Mouse (Mus musculus): Measurements from ENCODE around the gene Retn. TPM values are rescaled to one million over a fixed set of nuclear protein-coding genes. Genes with fewer than 3 reads are reported as not detected.
A peak's percentile ranks its signal among the peaks of the same experiment; 100 is the strongest.

The Retn gene
- total RNA-seq, 2 experiments from 2014 or later: not detected

DNA sequence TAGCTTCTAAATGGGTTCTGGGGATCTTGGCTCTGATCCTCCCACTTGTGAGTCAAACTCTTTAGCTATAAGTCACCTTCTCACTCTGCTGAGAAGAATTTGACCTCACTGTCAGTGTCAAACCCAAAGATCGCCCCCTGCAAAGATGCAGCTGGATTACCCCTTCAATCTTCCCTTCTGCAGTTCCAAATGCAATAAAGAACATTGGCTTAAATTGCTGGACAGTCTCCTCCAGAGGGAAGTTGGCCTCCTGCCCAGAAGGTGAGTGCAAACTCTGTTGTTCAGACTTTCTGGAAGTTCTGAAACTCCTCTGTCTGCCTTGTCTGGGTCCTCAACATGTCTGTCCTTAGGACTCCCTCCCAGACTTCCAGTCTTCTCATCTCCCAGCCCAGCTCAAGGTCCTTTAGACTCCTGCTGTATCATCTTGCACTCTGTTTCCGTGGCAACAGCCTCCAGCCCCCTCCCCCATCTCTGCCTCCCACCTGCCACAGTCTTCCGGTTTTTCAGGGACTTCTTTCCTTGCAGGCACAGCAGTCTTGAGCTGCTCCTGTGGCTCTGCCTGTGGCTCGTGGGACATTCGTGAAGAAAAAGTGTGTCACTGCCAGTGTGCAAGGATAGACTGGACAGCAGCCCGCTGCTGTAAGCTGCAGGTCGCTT is 1.3 kb downstream of the Retn start:
- no peak for ATAC-seq (replicated peaks; ENCODE audit: poor library complexity)

DNA sequence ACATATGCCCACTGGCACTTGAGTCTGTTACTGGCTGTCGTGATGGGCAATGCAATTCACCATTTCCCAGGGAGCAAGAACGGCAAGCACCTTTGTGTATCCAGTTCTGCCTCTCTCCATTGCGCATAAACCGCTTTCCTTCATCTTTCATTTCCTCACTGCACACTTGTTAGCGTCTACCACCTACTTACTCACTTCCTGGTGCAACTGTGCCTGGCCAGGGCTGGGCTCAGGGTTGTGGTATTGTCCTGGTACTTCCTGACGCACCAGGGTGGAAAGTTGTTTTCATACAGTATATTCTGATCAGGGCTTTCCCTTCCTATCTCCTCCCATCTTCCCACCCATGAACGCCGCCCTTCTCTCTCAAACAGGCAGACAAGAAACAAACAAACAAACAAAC is 5.3 kb downstream of the Retn start:
- peak; percentile 64 for ATAC-seq (replicated peaks; ENCODE audit: poor library complexity)

DNA sequence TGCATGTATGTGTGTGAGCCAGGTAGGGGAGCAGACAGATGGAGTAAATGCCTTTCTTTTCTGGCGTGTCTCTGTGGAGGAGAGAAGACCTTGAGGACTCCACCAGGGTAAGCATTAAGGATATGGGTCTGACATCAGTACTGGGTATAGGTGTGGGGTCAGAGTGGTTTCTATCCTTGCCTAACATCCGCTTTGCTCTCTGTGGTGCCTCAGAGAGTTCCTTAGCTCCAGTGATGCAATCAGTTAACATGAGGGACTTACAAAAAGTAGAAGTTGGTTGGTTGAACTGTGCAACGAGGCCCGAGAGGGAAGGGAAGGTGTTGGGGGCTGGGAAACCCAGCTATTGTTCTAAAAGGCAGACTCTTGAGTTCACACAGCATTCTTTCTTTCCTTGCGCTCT is 8.8 kb downstream of the Retn start:
- peak; percentile 88 for ATAC-seq (replicated peaks; ENCODE audit: poor library complexity)

DNA sequence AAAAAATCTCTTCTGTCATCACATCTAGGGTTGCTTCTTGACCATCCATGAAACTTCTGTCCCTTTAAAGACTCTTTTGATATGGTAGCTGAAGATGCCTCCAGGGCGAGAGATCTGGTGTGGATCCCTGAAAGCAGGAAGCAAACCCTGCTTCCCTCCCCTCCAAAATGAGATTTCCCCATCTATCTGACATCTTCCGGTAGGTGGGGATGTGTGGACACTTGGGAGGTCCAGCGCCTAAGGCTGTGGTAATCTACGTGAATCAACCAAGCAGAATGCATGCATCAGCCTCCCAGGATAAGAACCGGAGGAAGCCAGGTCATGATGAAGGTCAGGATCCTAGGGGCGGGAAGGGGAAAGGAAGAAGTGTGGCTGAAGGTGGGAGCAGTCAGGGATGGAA is 9.9 kb downstream of the Retn start, which contains the start of gene Mcemp1:
TSS of gene Mcemp1 (plus strand) at position 248 of the 400 bp plus-strand sequence.
- peak; percentile 43 for ATAC-seq (replicated peaks; ENCODE audit: poor library complexity)

DNA sequence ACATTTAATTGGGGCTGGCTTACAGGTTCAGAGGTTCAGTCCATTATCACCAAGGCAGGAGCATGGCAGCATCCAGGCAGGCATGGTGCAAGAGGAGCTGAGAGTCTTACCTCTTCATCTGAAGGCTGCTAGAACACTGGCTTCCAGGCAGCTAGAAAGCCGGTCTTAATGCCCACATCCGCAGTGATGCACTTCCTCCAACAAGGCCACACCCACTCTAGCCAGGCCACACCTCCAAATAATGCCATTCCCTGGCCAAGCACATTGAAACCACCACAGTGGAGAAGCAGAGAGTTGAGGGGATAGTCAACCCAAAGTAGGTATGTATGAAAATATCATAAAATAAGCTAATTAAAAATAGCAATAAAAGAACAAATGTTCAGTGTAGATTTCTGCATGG is 14.8 kb downstream of the Retn start:
- peak; percentile 51 for ATAC-seq (replicated peaks; ENCODE audit: poor library complexity)

DNA sequence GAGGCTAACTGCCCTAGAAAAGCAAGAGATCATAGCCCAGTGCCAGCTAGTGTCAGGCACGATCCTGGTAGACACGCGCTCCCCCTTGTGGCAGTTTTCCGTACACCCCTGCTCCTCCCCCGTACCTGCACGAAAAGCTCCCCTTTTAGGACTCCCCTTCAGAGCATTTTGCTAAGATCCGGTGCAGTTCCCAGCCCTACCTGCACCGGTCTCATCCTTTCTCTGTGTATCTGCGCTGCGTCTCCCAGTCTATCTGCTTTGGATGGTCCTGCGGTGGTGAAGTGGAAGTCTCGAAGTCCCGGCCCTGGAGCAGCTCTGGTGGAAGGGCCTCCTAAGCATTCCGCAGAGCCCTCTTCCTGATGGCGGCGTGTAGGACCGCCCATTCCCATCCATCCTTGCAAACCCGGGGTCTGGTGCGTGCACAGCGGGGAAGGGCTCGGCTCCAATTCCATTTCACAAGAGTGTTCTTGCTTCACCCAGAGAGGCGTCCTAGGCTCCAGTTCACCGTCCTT is 16.5 kb downstream of the Retn start, which contains the start of gene Fcor:
TSS of gene Fcor (minus strand) at position 383 of the 512 bp plus-strand sequence.
- ATAC-seq (replicated peaks; ENCODE audit: poor library complexity): peak; percentile 65

DNA sequence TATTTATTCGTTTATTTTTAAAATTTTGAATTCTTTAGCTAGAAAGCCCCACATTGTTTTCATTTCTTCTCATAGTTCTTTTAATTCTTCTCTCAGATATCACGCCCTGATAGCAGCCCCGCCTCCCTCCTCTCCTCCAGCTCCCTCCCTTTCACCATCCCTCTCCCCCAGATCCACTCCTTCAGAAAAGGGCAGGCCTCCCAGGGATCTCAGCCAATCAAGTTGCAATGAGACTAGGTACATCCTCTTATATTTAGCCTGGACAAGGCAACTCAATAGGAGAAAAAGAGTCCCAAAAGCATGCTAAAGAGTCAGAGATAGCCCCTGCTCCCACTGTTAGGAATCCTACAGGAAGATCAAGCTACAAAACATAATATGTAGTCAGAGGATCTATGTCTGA is 19.1 kb downstream of the Retn start:
- ATAC-seq (replicated peaks; ENCODE audit: poor library complexity): no peak

DNA sequence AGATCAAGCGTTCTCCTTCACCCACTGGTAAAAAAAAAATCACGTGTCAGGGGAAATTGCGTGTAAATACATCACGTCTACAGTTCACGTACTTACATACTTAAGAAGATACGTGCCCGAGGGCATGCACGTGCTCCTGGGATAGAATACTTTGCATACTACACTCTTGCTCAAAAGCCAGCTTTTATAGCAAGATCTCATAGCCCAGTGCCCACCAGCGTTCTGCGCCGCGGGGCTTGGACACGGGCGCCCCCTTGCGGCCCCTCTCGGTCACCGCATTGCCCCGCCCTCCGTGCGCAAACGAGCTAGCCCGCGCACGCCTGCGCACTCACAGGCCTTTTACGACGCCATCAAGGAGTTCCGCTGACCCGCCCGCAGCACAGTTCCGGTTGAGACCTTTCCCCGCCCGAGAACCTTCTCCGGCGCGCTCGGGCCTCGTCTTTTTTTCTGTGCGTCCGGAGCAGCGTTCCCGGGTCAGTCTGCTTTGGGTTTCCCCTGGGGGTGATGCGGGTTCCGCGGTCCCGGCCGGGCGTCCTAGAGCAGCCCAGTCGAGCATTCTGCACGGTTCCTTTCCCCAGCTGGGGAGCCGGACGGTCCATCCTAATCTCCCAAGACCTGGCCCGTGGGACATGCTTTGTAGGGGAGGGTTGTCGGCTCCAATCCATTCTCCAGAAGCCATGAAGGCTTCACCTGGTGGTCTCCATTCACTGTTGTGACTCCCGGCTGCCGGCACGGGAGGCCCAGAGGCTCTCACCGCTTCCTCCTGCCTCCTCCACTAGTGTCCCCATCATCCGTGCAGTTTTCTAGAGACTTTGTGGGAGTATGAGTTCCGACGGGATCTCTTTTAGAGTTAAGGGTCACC is 20.8 kb downstream of the Retn start, which contains the start of gene Trappc5:
TSS of gene Trappc5 (plus strand) at position 169 of the 862 bp plus-strand sequence.
- ATAC-seq (replicated peaks; ENCODE audit: poor library complexity): peak; percentile 77

DNA sequence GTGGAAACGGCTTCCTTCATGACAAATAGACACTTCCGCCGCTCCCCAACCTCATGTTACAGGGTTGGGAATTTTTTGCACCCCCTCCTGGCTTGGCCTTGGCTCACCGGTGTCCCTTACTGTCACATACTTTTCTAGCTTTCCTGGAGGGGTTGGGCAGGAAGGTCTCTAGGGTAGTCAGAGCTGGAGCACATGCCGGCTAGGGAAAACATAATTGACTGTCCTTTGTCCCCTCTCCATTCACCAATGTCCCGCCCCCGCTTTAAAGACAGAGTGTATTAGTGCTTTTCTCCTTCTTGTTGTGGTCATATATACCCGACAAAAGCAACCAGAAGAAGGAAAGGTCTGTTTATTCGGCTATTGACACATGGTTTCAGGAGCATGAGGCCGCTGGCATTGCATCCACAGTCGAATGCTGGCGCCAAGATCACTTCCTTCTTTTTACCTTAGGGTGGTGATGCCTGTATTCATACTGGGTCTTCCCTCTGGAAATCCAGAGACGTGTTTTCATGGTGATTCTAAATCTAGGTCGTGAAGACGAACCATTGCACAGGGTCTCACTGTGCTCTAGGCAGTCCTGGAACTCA is 21.5 kb downstream of the Retn start:
- ATAC-seq (replicated peaks; ENCODE audit: poor library complexity): peak; percentile 33

DNA sequence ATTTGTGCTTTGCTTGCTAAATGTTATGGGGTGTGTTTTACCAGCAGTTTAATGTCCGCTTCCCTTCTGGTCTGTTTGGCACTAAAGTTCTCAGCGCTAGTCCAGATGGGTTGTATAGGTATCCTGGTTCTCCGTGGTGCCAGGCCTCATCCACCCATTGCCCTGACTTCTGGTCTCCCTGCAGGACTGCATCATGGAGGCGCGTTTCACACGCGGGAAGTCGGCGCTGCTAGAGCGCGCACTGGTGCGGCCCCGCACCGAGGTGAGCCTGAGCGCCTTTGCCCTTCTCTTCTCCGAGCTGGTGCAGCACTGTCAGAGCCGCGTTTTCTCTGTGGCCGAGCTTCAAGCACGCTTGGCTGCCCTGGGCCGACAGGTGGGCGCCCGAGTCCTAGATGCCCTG is 23.3 kb downstream of the Retn start:
- ATAC-seq (replicated peaks; ENCODE audit: poor library complexity): no peak

DNA sequence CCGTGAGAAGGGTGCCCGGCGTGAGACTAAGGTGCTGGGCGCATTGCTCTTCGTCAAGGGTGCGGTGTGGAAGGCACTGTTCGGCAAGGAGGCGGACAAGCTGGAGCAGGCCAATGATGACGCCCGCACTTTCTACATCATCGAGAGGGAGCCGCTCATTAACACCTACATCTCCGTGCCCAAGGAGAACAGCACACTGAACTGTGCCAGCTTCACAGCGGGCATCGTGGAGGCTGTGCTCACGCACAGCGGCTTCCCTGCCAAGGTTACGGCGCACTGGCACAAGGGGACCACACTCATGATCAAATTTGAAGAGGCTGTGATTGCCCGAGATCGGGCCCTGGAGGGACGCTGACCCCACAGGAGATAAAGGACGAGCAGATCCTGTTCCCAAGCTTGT is 23.7 kb downstream of the Retn start:
- no peak for ATAC-seq (replicated peaks; ENCODE audit: poor library complexity)

DNA sequence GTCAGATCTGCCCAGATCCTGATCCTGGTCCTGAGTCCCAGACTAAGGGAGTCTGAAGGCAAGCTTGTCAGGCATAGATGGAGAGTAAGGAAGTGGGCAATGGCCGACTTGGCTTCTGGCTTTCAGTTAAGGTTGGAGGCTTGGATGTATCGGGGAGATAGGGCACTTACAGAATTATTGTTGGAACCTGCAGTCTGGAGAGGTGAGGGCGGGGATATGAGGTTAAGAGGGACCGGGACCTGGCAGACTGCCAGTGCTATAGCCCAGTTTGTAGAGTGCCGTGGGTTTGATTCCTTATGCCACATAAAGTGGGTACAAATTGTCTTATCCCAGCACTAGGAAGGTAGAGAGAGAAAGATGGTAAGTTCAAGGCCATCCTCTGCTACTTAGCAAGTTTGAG is 24.1 kb downstream of the Retn start:
- no peak for ATAC-seq (replicated peaks; ENCODE audit: poor library complexity)

DNA sequence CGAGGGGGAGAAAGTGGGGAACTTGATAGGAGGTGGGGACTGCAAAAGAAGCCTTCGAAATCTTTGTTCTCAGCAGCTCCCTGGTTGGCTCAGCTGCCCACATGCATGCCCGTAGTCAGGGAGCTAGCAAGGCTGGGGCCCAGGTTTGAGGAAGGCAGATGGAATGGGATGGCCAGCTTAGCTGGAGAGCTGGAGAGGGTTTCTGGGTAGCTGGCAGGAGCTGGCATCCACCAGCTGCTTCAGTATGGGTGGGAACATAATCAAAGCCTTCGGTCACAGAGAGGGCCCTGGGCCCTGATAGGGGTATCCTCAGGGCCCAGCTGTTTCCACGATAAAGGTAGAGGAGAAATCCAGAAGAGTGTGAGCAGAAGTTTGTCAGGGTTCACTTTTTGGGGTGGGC is 26.9 kb downstream of the Retn start:
- ATAC-seq (replicated peaks; ENCODE audit: poor library complexity): no peak

DNA sequence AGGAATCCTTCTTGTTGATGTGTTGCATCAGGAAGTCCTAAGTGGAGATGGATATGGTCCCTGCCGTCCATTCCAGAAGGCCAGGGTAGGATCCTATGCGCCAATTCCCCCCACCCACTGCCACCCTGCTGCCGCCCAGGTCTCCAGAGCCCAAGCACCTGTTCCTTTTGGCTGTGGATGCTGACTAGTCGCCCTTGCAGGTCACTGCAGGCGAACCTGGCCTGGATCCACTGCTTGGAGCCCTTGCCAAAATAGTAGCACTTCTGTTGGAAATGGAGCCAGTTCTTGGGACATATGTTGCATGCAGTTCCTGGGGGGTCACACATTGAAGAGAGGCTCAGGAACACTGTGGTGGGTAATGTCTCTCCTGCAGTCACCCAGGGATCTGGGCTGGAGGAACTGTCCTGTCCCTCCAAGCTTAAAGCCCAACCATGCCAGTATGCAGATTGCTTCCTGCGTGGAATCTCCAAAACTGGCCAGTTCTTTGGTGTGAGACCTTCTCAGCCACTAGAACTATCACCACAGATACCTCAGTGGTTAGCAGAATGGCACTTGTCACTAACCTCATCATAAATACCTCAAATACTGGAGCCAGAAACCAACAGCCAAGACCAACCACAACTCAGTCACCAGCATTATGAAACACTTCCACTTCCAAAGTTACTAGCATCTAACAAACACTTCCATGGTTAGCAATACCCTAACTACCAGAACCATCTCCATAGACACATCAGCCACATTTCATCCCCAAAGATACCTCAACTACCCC is 28.0 kb downstream of the Retn start:
- peak; percentile 36; the same call in 1 of the 2 replicates for ATAC-seq (replicated peaks; ENCODE audit: poor library complexity)

DNA sequence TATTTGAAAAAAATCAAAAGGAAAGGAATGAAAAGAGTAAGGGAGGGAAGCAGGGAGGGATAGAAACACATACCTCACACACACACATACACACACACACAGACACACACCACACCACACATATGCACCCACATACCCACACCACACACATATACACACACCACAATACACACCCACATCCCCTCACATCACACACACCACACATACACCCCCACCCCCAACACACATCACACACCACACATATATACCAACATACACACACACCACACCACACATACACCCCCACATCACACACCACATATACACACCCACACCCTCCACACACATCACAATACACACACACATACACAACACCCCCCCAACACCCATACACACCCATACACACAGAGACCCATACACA is 29.0 kb downstream of the Retn start:
- no peak for ATAC-seq (replicated peaks; ENCODE audit: poor library complexity)

DNA sequence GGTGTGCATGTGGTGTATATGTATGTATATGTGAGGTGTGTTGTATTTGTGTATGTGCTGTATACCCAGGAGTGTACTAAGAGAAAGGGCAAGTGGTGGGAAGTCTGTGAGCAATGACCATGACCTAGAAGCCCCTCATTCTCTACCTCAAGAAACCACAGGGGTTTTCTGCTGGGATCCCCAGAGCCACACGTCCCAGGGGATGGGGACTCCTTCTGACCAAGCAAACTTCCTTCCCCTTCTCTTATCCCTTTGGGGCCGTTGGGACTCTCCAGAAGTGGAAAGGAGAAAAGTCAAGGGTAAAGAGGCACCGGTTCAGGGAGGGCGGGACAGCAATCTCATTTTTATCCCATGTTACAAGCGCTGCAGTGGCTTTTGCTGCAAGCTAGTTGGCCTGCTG is 29.9 kb downstream of the Retn start:
- no peak for ATAC-seq (replicated peaks; ENCODE audit: poor library complexity)

DNA sequence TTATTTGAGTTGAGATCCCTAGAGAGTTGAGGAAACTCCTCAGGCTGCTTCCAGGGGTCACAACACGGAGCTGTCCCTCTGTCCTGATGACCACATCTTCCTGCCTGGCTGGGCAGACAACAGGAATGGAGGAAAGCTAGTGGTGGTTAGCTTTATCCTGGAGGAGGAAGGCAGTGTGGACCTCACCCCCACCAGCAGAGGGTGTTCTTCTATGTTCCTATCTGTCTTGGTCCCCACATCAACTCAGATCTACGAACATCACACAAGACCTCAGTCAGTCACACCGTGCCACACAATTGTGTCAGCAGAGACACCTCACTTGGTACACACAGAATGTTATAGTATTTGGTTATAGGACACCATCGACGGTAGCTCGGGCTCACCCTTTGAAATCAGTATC is 32.0 kb downstream of the Retn start:
- ATAC-seq (replicated peaks; ENCODE audit: poor library complexity): peak; percentile 51

DNA sequence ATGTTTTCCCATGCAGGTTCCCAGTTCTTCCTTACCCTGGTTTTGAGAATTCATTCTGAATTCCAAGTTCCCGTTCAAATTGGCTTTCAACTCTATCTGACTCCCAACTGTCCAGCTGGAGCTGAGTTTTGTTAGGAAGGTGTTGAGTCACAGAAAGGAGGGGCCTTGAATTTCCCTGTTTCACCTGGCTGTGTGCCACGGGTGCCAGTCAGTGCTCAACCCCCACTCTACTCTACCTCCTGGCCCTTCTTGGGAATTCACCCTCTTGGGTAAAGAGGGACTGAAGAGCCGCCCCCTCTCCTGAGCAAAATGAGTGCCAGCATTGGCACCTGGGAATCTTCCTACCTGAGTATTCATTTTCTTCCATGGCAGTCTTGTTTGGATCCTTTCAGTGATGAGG is 35.2 kb downstream of the Retn start:
- no peak for ATAC-seq (replicated peaks; ENCODE audit: poor library complexity)

DNA sequence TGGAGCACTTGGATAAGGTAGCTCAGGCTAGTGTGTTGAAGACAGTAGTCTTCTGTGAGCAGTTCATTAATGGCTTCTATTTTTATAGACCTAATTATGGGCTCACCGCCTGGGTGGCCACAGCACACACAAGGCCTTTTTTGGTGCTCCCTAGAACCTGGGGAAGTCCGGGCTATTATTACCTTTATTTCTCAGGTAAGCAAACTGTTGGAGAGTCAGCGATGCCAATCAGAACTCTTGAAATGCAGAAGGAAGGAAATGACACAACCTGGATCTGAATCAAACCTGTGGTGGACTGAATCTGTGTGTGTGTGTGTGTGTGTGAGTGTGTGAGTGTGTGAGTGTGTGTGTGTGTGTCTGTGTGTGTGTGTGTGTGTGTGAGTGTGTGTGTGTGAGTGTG is 38.6 kb downstream of the Retn start, which contains the start of gene Fcer2a:
TSS of gene Fcer2a (minus strand) at position 55 of the 400 bp plus-strand sequence.
- ATAC-seq (replicated peaks; ENCODE audit: poor library complexity): no peak

DNA sequence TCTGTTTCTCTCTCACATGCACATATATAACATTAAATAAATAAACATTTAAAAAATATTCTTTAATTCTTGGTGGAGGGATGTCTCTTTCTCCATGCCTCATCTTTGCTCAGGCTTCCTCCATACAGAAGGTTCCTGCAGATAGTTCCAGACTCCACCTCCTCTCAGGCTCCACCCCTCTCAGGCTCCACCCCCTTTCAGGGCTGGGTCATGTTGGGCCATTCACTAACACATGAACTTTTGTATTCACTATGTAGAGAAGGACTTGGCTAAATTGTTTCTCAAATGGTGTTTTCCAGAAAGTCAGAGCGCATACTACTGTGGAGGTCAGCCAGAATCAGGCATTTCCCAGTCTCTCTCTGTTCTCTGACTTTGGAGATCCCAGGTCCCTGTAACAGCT is 45.9 kb downstream of the Retn start:
- peak; percentile 86 for ATAC-seq (replicated peaks; ENCODE audit: poor library complexity)

DNA sequence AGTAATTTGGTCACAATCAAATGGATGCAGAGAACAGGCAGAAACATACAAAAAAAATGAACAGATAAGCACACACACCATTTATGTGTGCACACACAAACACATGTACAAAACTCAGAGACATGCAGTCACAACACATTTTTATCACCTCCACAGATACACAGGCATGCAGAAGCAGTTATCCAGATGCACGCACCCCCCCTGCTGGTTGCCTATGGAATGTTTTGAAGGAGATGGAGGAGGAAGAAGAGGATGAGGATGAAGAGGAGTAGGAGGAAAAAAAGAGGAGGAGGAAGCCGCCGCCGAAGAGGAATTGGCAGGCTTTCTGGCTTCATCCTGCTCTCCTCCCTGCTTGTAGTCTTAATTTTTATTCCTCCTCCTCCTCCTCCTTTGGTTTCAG is 50.1 kb downstream of the Retn start:
- ATAC-seq (replicated peaks; ENCODE audit: poor library complexity): peak; percentile 61
